Mouse (Mus musculus) lung, embryonic 15.5 days (tissue): ENCODE measurements around the gene Tmem208. TPM values are rescaled to one million over a fixed set of nuclear protein-coding genes. Genes with fewer than 3 reads are reported as not detected.

ENCODE experiments used
- ATAC-seq: fragments of 200-750 bp; cut with Nextera tagmentation; 2 replicates; pipeline ENCODE4 v1.8.0; 2017; ENCODE audit warnings: moderate number of reproducible peaks, borderline replicate concordance; ENCODE audit not compliant: low FRiP score, low TSS enrichment; ENCODE audit errors: extremely low read depth
- H3K27ac ChIP-seq: fragments of 300-500 bp; sonication (generic); 2 replicates; pipeline ENCODE4 v1.5.1; 2015; ENCODE audit warnings: moderate library complexity, mild to moderate bottlenecking, inconsistent platforms
- H3K27me3 ChIP-seq: fragments of 300-500 bp; sonication (generic); 2 replicates; pipeline ENCODE4 v1.6.1; 2015; ENCODE audit warnings: inconsistent platforms
- H3K36me3 ChIP-seq: fragments of 300-500 bp; sonication (generic); 2 replicates; pipeline ENCODE4 v1.6.1; 2015; ENCODE audit warnings: inconsistent platforms
- H3K4me1 ChIP-seq: fragments of 300-500 bp; sonication (generic); 2 replicates; pipeline ENCODE4 v1.6.1; 2015; ENCODE audit warnings: inconsistent platforms
- H3K4me2 ChIP-seq: fragments of 300-500 bp; sonication (generic); 2 replicates; pipeline ENCODE4 v1.6.1; 2015; ENCODE audit warnings: inconsistent platforms, mild to moderate bottlenecking, moderate library complexity
- H3K4me3 ChIP-seq: fragments of 300-500 bp; sonication (generic); 2 replicates; pipeline ENCODE4 v1.5.1; 2015; ENCODE audit warnings: mild to moderate bottlenecking, inconsistent platforms
- H3K9ac ChIP-seq: fragments of 300-500 bp; sonication (generic); 2 replicates; pipeline ENCODE4 v1.6.1; 2015; ENCODE audit warnings: inconsistent platforms
- H3K9me3 ChIP-seq: fragments of 300-500 bp; sonication (generic); 2 replicates; pipeline ENCODE4 v1.6.1; 2016; ENCODE audit warnings: inconsistent platforms
- WGBS: fragments of 180-500 bp; shearing (Covaris S2); methylation state at CpG from one replicate; pipeline ENCODE4 v1.1.7; 2015; 5-methylcytosine and 5-hydroxymethylcytosine counted together
- microRNA counts: library from miRNA; unstranded; fragments of <30 nt; microRNA quantifications from one replicate; lab custom pipeline; 2016
- microRNA-seq: library from miRNA; unstranded; fragments of <30 nt; microRNA quantifications from one replicate; pipeline ENCODE4, GENCODE M21; 2016
- polyA plus RNA-seq: library from polyadenylated mRNA; unstranded; fragments of >200 nt; fragmentation: Nextera tagmentation; extraction: Ambion mirVana; gene quantifications from 2 replicates; pipeline ENCODE4 v1.2.1, GENCODE M21; 2015

Gene Tmem208
- polyA plus RNA-seq, 1 experiment from 2014 or later = 116 TPM

- Histone ChIP-seq H3K9ac (no peak overlapping the region), H3K4me2 (no peak overlapping the region), H3K27me3 (no peaks in the 10 kb centered on the region), H3K27ac (no peak overlapping the region), H3K36me3 (peaks cover 26% of the 10 kb centered on the region), H3K9me3 (no peaks in the 10 kb centered on the region), H3K4me3 (no peak overlapping the region), H3K4me1 (peaks cover 7% of the 10 kb centered on the region; the same call in 1 of the 2 replicates)
- ATAC-seq = no peak
- 66% methylated on average over 2 of the region's 2 CpGs for WGBS
Observed at GRCm38 (mm10) chr8:105367107-105367506, 41.0 kb downstream of the Tmem208 start.

GRCm38 (mm10) chr8:105372473-105372872 is 46.3 kb downstream of the Tmem208 start:
- 72% methylated on average over 9 of the region's 9 CpGs for WGBS
- no peak overlapping the region for H3K27ac ChIP-seq

GRCm38 (mm10) chr8:105373032-105373431 is 46.9 kb downstream of the Tmem208 start, which contains the start of gene Plekhg4:
TSS of gene Plekhg4 (plus strand) at chr8:105373274.
- peaks cover 24% of the 10 kb centered on the region for H3K4me1 ChIP-seq
- H3K9me3 ChIP-seq = no peaks in the 10 kb centered on the region
- no peak within 1 kb of the TSS for H3K9ac ChIP-seq
- no peak for ATAC-seq
- peaks cover 6% of the 10 kb centered on the region for H3K36me3 ChIP-seq
- H3K4me2 ChIP-seq = no peak within 1 kb of the TSS
- 38% methylated on average over 2 of the region's 2 CpGs for WGBS
- H3K27ac ChIP-seq = no peak within 1 kb of the TSS
- H3K4me3 ChIP-seq = no peak within 1 kb of the TSS
- no peaks in the 10 kb centered on the region for H3K27me3 ChIP-seq

More at GRCm38 (mm10) chr8:105372473-105372872, 46.3 kb downstream of the Tmem208 start:
- Histone ChIP-seq H3K27me3 (no peaks in the 10 kb centered on the region), H3K4me1 (peaks cover 18% of the 10 kb centered on the region), H3K9ac (no peak overlapping the region), H3K9me3 (no peaks in the 10 kb centered on the region), H3K4me2 (no peak overlapping the region), H3K4me3 (no peak overlapping the region), H3K36me3 (peaks cover 9% of the 10 kb centered on the region)
- no peak for ATAC-seq

GRCm38 (mm10) chr8:105374513-105374966 is 48.4 kb downstream of the Tmem208 start:
- H3K4me3 ChIP-seq = peak overlapping the region; percentile 15; the same call in 1 of the 2 replicates
- peaks cover under 1% of the 10 kb centered on the region; the same call in 1 of the 2 replicates for H3K36me3 ChIP-seq
- peaks cover 39% of the 10 kb centered on the region for H3K4me1 ChIP-seq
- no peaks in the 10 kb centered on the region for H3K27me3 ChIP-seq
- peak overlapping the region; percentile 46 for H3K4me2 ChIP-seq
- WGBS = 29% methylated on average over 26 of the region's 33 CpGs
- no peaks in the 10 kb centered on the region for H3K9me3 ChIP-seq
- ATAC-seq = peak; percentile 32; the same call in 1 of the 2 replicates
- no peak overlapping the region; the same call in 1 of the 2 replicates for H3K9ac ChIP-seq
- no peak overlapping the region for H3K27ac ChIP-seq

- peaks cover 47% of the 10 kb centered on the region for H3K4me1 ChIP-seq
- H3K9ac ChIP-seq = no peak overlapping the region
- 27% methylated on average over 19 of the region's 19 CpGs for WGBS
- H3K27me3 ChIP-seq = no peaks in the 10 kb centered on the region
- H3K27ac ChIP-seq = peak overlapping the region; percentile 41; the same call in 1 of the 2 replicates
- ATAC-seq = peak; percentile 60
- no peaks in the 10 kb centered on the region for H3K36me3 ChIP-seq
- H3K9me3 ChIP-seq = no peaks in the 10 kb centered on the region
- no peak overlapping the region for H3K4me3 ChIP-seq
- H3K4me2 ChIP-seq = 0 out of 2 replicates have a peak overlapping the region, but pooled peaks have one; percentile 18
Observed at GRCm38 (mm10) chr8:105378673-105379072, 52.5 kb downstream of the Tmem208 start.

- no peak overlapping the region for H3K4me2 ChIP-seq
- no peak overlapping the region for H3K4me3 ChIP-seq
- no peak for ATAC-seq
- H3K9me3 ChIP-seq = no peaks in the 10 kb centered on the region
- H3K9ac ChIP-seq = no peak overlapping the region
- no peak overlapping the region for H3K27ac ChIP-seq
- 71% methylated on average over 12 of the region's 12 CpGs for WGBS
- H3K36me3 ChIP-seq = no peaks in the 10 kb centered on the region
- no peaks in the 10 kb centered on the region for H3K27me3 ChIP-seq
- H3K4me1 ChIP-seq = peaks cover 39% of the 10 kb centered on the region
Observed at GRCm38 (mm10) chr8:105380308-105380707, 54.2 kb downstream of the Tmem208 start.

GRCm38 (mm10) chr8:105384070-105384469 is 57.9 kb downstream of the Tmem208 start:
- H3K27ac ChIP-seq = no peak overlapping the region
- no peak for ATAC-seq
- no peak overlapping the region for H3K9ac ChIP-seq
- peaks cover 19% of the 10 kb centered on the region for H3K4me1 ChIP-seq
- H3K4me2 ChIP-seq = no peak overlapping the region
- no peaks in the 10 kb centered on the region for H3K36me3 ChIP-seq
- no peak overlapping the region for H3K4me3 ChIP-seq
- 99% methylated on average over 2 of the region's 2 CpGs for WGBS
- H3K27me3 ChIP-seq = no peaks in the 10 kb centered on the region
- no peaks in the 10 kb centered on the region for H3K9me3 ChIP-seq

MicroRNAs encoded within 50 kb of the gene (microRNA counts, 519-probe panel; counts per million panel counts)
- microRNA mmu-miR-328 (lab: Ali Mortazavi, UCI) = 1,986 counts per million, percentile 16 among the panel's probes with 10 or more counts

Small RNAs within 50 kb of the gene (microRNA-seq; reads per million reads assigned to microRNA genes)
- gene Gm27320 = not detected
- gene Mir328 = 215 reads per million, percentile 60 among the genes with 10 or more reads in this experiment

Other genes with a start within 250 kb of the Tmem208 start
- gene Ces3b, start 242.6 kb upstream of the Tmem208 start, polyA plus RNA-seq = not detected in 2 replicates
- not detected in 2 replicates for gene Ces4a, start 194.6 kb upstream of the Tmem208 start, polyA plus RNA-seq
- gene Cbfb, start 155.7 kb upstream of the Tmem208 start, polyA plus RNA-seq = 62.9 and 63.3 TPM in 2 replicates
- gene D230025D16Rik, start 101.2 kb upstream of the Tmem208 start, polyA plus RNA-seq = 38.2 and 38.8 TPM in 2 replicates
- gene B3gnt9, start 71.2 kb upstream of the Tmem208 start, polyA plus RNA-seq = 23.4 and 26.0 TPM in 2 replicates
- gene Tradd, start 61.7 kb upstream of the Tmem208 start, polyA plus RNA-seq = 29.8 and 33.6 TPM in 2 replicates
- gene Fbxl8, start 61.7 kb upstream of the Tmem208 start, polyA plus RNA-seq = 4.8 and 4.9 TPM in 2 replicates
- gene Hsf4, start 56.6 kb upstream of the Tmem208 start, polyA plus RNA-seq = 0.61 and 0.69 TPM in 2 replicates
- 1.5 and 1.7 TPM in 2 replicates for gene Nol3, start 50.2 kb upstream of the Tmem208 start, polyA plus RNA-seq
- 9.7 and 10.0 TPM in 2 replicates for gene 4931428F04Rik, start 36.5 kb upstream of the Tmem208 start, polyA plus RNA-seq
- gene Exoc3l, start 30.3 kb upstream of the Tmem208 start, polyA plus RNA-seq = 30.3 and 32.9 TPM in 2 replicates
- gene E2f4, start 28.7 kb upstream of the Tmem208 start, polyA plus RNA-seq = 76.4 and 77.3 TPM in 2 replicates
- gene Elmo3, start 20.8 kb upstream of the Tmem208 start, polyA plus RNA-seq = 10.1 and 12.1 TPM in 2 replicates
- gene Lrrc29, start 76 bp upstream of the Tmem208 start, polyA plus RNA-seq = 1.6 and 2.8 TPM in 2 replicates
- gene Fhod1, start 21.6 kb downstream of the Tmem208 start, polyA plus RNA-seq = 10.6 and 11.9 TPM in 2 replicates
- gene Slc9a5, start 22.5 kb downstream of the Tmem208 start, polyA plus RNA-seq = 6.4 and 7.2 TPM in 2 replicates
- gene Plekhg4, start 46.9 kb downstream of the Tmem208 start, polyA plus RNA-seq = 1.1 and 1.5 TPM in 2 replicates
- gene Kctd19, start 87.1 kb downstream of the Tmem208 start, polyA plus RNA-seq = not detected in 2 replicates
- 0.43 and 0.67 TPM in 2 replicates for gene Lrrc36, start 87.2 kb downstream of the Tmem208 start, polyA plus RNA-seq
- 63.3 and 63.6 TPM in 2 replicates for gene Tppp3, start 145.2 kb downstream of the Tmem208 start, polyA plus RNA-seq
- gene Zdhhc1, start 170.5 kb downstream of the Tmem208 start, polyA plus RNA-seq = 44.0 and 50.9 TPM in 2 replicates
- gene Hsd11b2, start 192.4 kb downstream of the Tmem208 start, polyA plus RNA-seq = 2.6 and 2.8 TPM in 2 replicates
- 80.8 and 82.1 TPM in 2 replicates for gene Atp6v0d1, start 239.7 kb downstream of the Tmem208 start, polyA plus RNA-seq